Mouse (Mus musculus) retina, postnatal 1 day (tissue): ENCODE results near the gene Cckbr.

Source experiments
- DNase-seq: peaks from one replicate; pipeline ENCODE4 v3.0.0-alpha.2; 2012

Gene Cckbr

DNA sequence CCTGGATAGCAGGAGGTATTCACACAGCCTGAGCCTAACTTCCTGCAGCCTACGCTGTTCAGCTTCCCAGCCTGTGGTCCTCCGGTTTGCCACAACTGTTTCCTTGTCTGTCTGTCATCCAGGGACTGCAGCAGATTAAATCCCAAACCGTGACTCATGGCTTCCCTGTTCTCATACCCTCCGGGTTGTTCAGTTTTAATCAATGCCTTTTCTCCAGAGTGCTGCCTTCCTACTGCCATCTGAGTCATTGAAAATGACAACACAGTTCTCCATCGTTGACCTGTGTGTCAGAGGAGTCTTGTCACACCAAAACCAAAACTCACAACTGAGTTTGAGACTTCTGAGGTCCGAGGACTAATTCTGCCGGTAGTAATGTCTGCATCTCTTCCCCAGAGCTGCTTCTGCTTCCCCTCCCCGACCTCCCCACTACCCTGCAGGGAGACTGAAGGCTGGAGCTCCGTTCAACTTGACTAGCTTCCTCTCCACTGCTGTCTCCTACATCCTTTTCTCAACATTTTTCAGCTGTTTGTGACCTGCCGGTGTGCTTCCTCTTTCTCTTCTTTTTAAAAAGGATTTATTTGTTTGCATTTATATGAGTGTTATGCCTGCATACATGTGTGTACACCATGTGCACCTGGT is 73.4 kb downstream of the Cckbr start:
- DNase-seq = no peak

DNA sequence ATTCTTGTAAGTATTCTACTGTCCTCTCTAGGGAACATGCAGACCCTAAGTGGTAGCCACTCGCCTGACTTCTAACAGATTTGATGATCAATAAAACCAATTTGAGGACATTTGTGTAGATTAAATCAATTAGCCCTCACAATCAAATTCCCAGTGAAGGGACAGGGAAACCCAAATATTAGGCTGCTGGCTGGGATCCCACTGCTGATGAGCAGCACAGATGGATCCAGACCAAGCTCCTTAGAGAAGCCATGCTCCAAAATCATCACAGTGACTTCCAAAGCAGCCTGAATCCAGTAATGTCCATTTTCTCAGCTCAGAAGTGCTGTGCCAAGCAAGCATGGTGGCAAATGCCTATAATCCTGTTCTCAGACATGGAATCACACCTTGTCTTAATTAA is 74.1 kb downstream of the Cckbr start:
- DNase-seq = no peak

DNA sequence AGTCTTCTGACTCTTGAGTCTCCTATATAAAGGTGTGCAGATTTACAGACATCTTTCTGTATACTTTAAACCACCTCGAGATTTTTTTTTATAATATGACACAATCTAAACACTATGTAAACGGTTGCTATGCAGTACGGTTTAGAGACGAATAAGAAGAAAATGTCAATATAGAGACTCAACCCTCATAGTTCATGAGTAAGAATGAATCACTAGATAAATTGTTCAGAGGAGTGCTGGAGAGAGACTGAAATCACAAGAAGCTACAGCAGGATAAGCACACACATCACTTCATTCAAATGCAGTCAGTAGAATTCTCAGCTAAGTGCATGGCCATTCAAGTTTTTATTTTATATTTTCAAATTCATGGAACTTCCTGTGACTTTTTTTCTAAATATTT is 76.5 kb downstream of the Cckbr start:
- no peak for DNase-seq

DNA sequence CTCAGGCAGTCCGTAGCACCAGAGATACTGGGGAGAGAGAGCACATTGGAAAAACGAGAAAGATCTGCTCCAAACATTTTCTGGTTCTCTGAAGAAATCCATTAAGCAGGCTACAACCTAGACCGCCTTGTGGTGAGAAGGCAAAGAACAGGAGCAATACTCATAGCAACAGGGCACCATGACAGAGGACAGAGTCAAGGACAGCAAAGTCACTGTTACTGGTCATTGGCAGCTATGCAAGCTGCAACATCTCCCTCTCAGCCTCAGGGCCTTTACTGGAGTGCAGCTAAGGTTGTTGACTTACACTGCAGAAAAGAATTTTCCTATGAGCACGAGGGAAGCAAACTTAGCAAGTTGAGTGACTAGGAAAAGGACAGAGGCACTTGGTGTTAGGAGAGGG is 81.7 kb downstream of the Cckbr start:
- DNase-seq = no peak

DNA sequence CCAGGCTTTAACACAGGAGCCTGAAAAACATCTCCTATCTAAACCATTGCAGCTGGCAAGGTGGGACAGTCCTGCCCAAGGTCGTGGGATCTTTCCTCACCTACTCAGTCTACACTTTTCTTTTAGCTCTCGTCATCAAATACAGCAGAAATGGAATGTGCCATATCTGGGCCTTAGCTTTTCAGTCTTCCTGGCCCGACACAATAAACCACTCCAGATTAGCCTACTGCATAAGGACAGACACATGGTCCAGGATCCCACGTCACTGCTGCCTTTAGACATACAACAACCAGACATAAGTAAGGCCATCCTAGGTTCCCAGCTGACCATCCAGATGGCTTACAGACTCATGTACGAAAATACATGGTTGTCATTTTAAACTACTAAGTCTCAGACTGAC is 84.6 kb downstream of the Cckbr start:
- no peak for DNase-seq

DNA sequence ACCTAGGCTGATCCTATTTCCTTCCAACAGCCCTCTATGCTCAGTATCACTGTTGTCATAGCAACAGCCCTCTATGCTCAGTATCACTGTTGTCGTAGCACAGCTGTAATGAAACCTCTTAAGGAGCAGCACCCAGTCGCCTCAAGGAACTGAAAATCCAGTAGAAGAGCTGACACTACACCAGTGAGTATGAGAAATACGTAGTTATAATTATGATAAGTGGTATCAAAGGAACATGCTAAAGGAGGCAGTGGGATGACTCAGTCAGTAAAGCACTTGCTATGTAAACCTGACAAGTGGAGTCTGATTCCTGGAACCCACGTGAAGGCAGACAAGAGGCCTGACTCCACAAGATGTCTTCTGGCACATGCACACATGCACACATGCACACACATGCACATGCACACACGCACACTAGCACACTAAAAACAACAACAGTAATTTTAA is 88.3 kb downstream of the Cckbr start:
- peak; percentile 22 for DNase-seq

DNA sequence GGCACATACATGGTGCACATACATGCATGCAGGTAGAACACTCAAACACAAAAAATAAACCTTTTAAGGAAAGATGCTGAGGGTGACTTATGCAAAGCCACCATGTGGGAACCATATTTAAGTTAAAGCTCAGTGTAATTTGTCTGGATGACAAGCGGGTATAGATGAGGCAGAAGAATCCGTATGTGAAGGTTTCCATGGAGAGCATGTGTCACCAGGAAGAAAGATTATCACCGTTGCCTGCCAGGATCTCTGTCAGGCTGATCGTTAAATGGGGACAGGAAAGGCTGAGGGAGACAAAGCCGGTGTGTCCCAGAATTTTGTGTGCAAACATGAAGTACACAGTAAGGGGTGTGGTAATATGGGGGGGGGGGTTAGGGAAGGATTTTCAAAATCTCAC is 89.0 kb downstream of the Cckbr start:
- DNase-seq = no peak

DNA sequence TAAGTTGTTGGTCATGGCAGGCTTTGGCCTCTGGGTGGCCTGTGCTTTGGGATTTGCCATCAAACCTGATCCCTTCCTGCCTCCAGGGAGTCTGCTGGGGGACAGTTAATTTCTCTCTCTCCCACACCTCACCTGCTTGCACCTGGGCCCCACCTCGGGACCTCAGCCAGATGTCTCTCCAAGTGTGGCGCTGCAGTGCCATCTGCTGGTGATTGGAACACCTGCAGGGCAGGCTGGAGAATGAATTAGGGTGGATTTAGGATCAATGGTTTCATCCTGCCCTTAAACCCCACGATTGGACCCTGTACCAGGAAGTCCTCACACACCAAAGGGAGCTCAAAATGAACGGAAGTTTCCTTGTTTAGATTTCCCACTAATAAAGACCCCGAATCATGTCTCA is 89.6 kb downstream of the Cckbr start:
- DNase-seq = peak; percentile 66

DNA sequence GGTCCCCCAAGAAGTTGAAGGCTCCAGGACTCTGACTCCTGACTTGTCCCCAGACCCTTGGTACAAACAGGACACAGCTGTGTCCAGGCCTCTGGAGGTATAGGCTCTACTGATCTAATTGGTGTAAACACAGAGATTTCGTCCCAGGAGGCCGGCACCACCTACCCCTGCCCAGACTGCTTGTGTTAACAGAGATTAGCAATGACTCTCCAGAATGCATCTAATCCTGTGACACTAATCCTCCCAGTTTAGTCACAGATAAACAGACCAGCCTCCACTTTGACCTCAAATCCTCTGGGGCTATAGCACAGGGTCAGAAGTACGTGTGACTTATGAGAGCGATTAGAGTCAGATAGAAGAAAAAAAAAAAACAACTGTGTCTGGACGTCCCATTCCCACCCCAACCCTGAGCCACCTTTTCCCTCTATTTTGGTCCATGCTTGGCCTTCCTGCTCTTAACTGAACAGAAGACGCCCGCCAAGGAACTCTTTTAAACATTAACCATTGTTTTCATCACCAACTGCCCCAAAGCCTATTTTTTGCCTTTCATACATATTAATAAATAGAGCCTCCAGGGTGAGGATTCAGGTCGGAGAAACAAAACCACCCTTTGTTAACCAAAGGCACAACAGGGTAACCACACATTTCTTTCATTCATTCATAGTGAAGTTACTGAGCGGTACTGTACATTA is 91.3 kb downstream of the Cckbr start:
- DNase-seq = peak; percentile 75

DNA sequence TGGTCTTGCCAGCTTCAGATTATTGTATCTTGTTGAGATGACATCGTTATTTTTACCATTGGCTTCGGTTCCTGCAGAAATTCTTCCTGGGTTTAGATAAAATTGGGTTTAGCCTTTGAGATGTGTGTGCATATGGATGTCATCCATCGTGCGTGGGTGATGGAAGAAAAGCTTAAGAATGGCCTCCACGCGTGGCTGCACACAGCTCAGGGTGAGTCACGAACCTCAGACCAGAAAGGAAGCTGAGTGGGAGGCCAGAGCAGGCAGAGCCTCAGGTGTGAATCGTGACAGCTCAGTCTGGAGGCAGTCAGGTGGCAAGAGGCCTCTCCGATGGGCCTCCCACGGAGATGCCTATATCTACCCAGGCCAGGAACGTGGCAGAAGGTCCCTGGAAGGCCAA is 93.8 kb downstream of the Cckbr start:
- DNase-seq = no peak

DNA sequence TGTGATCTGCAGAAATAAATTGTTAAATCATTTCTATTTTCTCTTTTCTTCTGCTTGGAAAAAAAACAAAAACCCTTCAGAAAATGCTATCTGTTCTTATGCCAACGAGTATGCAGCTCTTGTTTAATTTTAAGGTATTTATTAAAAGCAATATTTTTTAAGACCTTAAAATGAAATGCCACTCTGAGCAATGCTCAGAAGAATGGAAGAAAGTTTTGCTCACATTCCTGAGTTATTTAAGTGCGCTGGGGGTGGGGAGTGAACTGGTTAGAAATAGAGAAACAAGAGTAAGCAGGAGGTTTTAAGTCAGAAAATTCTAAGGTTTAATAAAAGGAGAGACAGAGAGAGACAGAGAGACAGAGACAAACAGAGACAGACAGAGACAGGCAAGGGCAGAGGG is 94.2 kb downstream of the Cckbr start:
- DNase-seq = no peak

DNA sequence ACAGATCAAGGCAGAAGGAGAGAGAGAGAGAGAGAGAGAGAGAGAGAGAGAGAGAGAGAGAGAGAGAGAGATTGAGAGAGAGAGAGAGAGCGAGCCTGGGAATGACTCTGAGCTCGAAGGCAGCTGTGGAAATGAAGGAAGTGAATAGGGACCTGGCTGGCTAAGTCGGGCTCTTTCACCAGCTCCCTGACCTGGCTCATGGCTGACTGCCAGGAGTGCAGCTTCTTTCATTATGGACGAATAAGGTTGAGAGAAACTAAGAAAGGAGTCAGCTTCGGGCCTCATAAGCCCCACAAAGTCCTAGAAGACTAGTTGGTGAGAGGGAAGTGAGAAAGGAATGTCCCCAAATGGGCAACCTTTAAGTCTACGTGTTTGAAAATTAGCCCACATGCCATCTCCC is 94.7 kb downstream of the Cckbr start:
- no peak for DNase-seq
